Mouse (Mus musculus) CH12.LX (cell line): ENCODE data around the gene Xpnpep3.

Source experiments
- CTCF ChIP-seq, 2 experiments: IDR thresholded peaks in 1 of 2; conservative IDR thresholded peaks in 1 of 2; 2 replicates each; pipeline ENCODE4 v1.5.1; 2011 to 2012; ENCODE audit warnings: low read depth in 2 of 2, low read length in 2 of 2, improper control_type of control experiment in 1 of 2, inconsistent platforms in 1 of 2, mild to moderate bottlenecking in 1 of 2, moderate library complexity in 1 of 2
- E2F4 ChIP-seq: IDR thresholded peaks from 2 replicates; pipeline ENCODE4 v1.6.1; 2011; ENCODE audit warnings: low read depth, low read length, improper control_type of control experiment; ENCODE audit not compliant: insufficient replicate concordance
- HCFC1 ChIP-seq: IDR thresholded peaks from 2 replicates; pipeline ENCODE4 v1.6.1; 2012; ENCODE audit warnings: low read depth, mild to moderate bottlenecking, inconsistent platforms, low read length, improper control_type of control experiment
- MAFK ChIP-seq: IDR thresholded peaks from 2 replicates; pipeline ENCODE4 v1.6.1; 2011; ENCODE audit warnings: low read length, improper control_type of control experiment; ENCODE audit not compliant: insufficient replicate concordance
- POLR2A ChIP-seq: IDR thresholded peaks from 2 replicates; pipeline ENCODE4 v1.6.1; 2011; ENCODE audit warnings: low read depth, mild to moderate bottlenecking, improper control_type of control experiment, low read length
- TBP ChIP-seq: conservative IDR thresholded peaks from 2 replicates; pipeline ENCODE4 v1.6.1; 2011; ENCODE audit warnings: low read depth, low read length, improper control_type of control experiment
- ZMIZ1 ChIP-seq: IDR thresholded peaks from 2 replicates; pipeline ENCODE4 v1.6.1; 2012; ENCODE audit warnings: low read depth, mild to moderate bottlenecking, inconsistent platforms, low read length, improper control_type of control experiment

DNA sequence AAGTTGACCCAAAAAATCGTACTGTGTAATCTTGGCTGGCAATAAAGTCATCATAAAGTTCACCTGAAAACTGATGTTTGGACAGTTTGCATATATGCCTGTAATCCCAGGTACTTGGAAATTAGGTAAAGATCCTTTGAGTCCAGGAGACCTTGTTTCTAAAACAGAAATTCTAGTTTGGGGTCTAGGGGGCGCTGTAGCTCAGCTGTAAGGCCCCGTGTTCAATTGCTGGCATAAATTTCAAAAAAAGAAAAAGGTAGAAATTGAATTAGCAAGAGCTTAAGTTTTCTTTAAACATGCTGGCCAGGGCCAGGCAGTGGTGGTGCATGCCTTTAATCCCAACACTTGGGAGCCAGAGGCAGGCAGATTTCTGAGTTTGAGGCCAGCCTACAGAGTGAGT, 75.7 kb downstream of the Xpnpep3 start:
- no peak for TF ChIP-seq POLR2A
- peak; percentile 21 to 62; a peak in 3 of 4 replicates for TF ChIP-seq CTCF (conservative IDR thresholded peaks at IDR 0.05 in 1 of 2, IDR thresholded peaks at IDR 0.05 in 1 of 2; ENCODE audit: low read depth in 2 of 2, low read length in 2 of 2)
- TF ChIP-seq E2F4 = no peak
- no peak for TF ChIP-seq TBP
- TF ChIP-seq ZMIZ1 = no peak
- TF ChIP-seq HCFC1 = no peak
- no peak for TF ChIP-seq MAFK
